Mouse (Mus musculus): ENCODE results near the gene Fbxl21.

GRCm38 (mm10) chr13:56550574-56550973 is 28.3 kb downstream of the Fbxl21 start:
- TF ChIP-seq FLI1 (IDR thresholded peaks at IDR 0.05; ENCODE audit: low read length) (no peak), GATA1 (IDR thresholded peaks at IDR 0.05; ENCODE audit: borderline replicate concordance, low read length) (no peak)
